Mouse (Mus musculus): ENCODE data around the gene Ccdc9b. TPM values are rescaled to one million over a fixed set of nuclear protein-coding genes. Genes with fewer than 3 reads are reported as not detected.

Gene Ccdc9b
- polyA plus RNA-seq, 1 experiment from 2014 or later, result 3.4 TPM

Other genes starting within 250 kb of the Ccdc9b start
- 3.8 and 5.9 TPM in 2 replicates for gene Bmf, start 213.0 kb downstream of the Ccdc9b start, polyA plus RNA-seq (2015; fragmentation: Nextera tagmentation; extraction: Ambion mirVana)
- gene Bub1b, start 164.4 kb downstream of the Ccdc9b start, polyA plus RNA-seq (2015; fragmentation: Nextera tagmentation; extraction: Ambion mirVana), result 62.8 and 64.2 TPM in 2 replicates
- 8.3 and 8.6 TPM in 2 replicates for gene Pak6, start 99.4 kb downstream of the Ccdc9b start, polyA plus RNA-seq (2015; fragmentation: Nextera tagmentation; extraction: Ambion mirVana)
- gene Ankrd63, start 58.7 kb downstream of the Ccdc9b start, polyA plus RNA-seq (2015; fragmentation: Nextera tagmentation; extraction: Ambion mirVana), result 0.05 TPM in 2 replicates
- 1.4 and 1.6 TPM in 2 replicates for gene Plcb2, start 34.2 kb downstream of the Ccdc9b start, polyA plus RNA-seq (2015; fragmentation: Nextera tagmentation; extraction: Ambion mirVana)
- gene Inafm2, start 16.9 kb downstream of the Ccdc9b start, polyA plus RNA-seq (2015; fragmentation: Nextera tagmentation; extraction: Ambion mirVana), result 18.1 and 19.8 TPM in 2 replicates
- gene Phgr1, start 10.1 kb upstream of the Ccdc9b start, polyA plus RNA-seq (2015; fragmentation: Nextera tagmentation; extraction: Ambion mirVana), result 2.7 and 3.8 TPM in 2 replicates
- 0.09 and 0.28 TPM in 2 replicates for gene Disp2, start 17.1 kb upstream of the Ccdc9b start, polyA plus RNA-seq (2015; fragmentation: Nextera tagmentation; extraction: Ambion mirVana)
- 75.5 and 79.6 TPM in 2 replicates for gene Knstrn, start 51.3 kb upstream of the Ccdc9b start, polyA plus RNA-seq (2015; fragmentation: Nextera tagmentation; extraction: Ambion mirVana)
- 66.7 and 70.7 TPM in 2 replicates for gene Ivd, start 99.3 kb upstream of the Ccdc9b start, polyA plus RNA-seq (2015; fragmentation: Nextera tagmentation; extraction: Ambion mirVana)
- gene Bahd1, start 137.7 kb upstream of the Ccdc9b start, polyA plus RNA-seq (2015; fragmentation: Nextera tagmentation; extraction: Ambion mirVana), result 5.7 and 6.4 TPM in 2 replicates
- 41.2 and 47.0 TPM in 2 replicates for gene Chst14, start 163.8 kb upstream of the Ccdc9b start, polyA plus RNA-seq (2015; fragmentation: Nextera tagmentation; extraction: Ambion mirVana)

Measured in limb, embryonic 15.5 days (tissue).